In genomic region chr17:56609452-56610171, GRCm38 (mm10) we compare ENCODE assay signal across 8 mouse cellular contexts. TPM values are rescaled to one million over a fixed set of nuclear protein-coding genes. Genes with fewer than 3 reads are reported as not detected.
DNase-seq lines count a peak whose midpoint lies in the region; ATAC-seq and TF ChIP-seq lines count a peak whose summit lies in the region.

TSS of gene 2410015M20Rik (minus strand) at chr17:56609771.

- peaks cover 33% of the 10 kb centered on the region for H3K36me3 ChIP-seq in C2C12 (ENCODE audit: control insufficient read depth, insufficient read depth)
- H3K36me3 ChIP-seq in erythroblast, embryonic 14.5 days (ENCODE audit: control insufficient read depth), result peaks cover 53% of the 10 kb centered on the region
- H3K36me3 ChIP-seq in heart, embryonic 11.5 days (ENCODE audit: control insufficient read depth, insufficient read depth, low read length), result peaks cover 26% of the 10 kb centered on the region
- peaks cover 30% of the 10 kb centered on the region for H3K36me3 ChIP-seq in kidney, embryonic 16.5 days (ENCODE audit: insufficient read depth, low read length)
- H3K36me3 ChIP-seq in liver, adult 2 months (ENCODE audit: control insufficient read depth, insufficient read depth, low read length), result peaks cover 11% of the 10 kb centered on the region
- peaks cover 25% of the 10 kb centered on the region for H3K36me3 ChIP-seq in myocyte (ENCODE audit: control insufficient read depth, insufficient read depth)
- peaks cover 3% of the 10 kb centered on the region for H3K36me3 ChIP-seq in splenic B cell, adult 2 months (ENCODE audit: control insufficient read depth, insufficient read depth, low read length, poor library complexity, severe bottlenecking)

- H3K27ac ChIP-seq in heart, embryonic 11.5 days (ENCODE audit: low read depth, low read length), result peak within 1 kb of the TSS; percentile 74
- H3K27ac ChIP-seq in kidney, embryonic 16.5 days (ENCODE audit: low read length), result peak within 1 kb of the TSS; percentile 73
- peak within 1 kb of the TSS; percentile 90 for H3K27ac ChIP-seq in liver, adult 2 months (replicated peaks; ENCODE audit: insufficient read depth, low read depth, low read length)

- peak; percentile 84 for ATAC-seq in heart, embryonic 11.5 days (replicated peaks; ENCODE audit: insufficient number of reproducible peaks, low FRiP score, low TSS enrichment)
- ATAC-seq in kidney, embryonic 16.5 days (ENCODE audit: low FRiP score, low TSS enrichment), result peak; percentile 90

- no peaks in the 10 kb centered on the region for H3K9me3 ChIP-seq in erythroblast, embryonic 14.5 days (ENCODE audit: control insufficient read depth, low read length)
- no peaks in the 10 kb centered on the region for H3K9me3 ChIP-seq in heart, embryonic 11.5 days (replicated peaks; ENCODE audit: control insufficient read depth, low read length)
- H3K9me3 ChIP-seq in kidney, embryonic 16.5 days (ENCODE audit: low read length), result no peaks in the 10 kb centered on the region

- H3ac ChIP-seq in C2C12 (ENCODE audit: control insufficient read depth, insufficient read length, low read depth) (peak within 1 kb of the TSS; percentile 93), myocyte (ENCODE audit: control insufficient read depth, insufficient read length) (peak within 1 kb of the TSS; percentile 5)

- TF ChIP-seq CTCF in C2C12 (IDR thresholded peaks at IDR 0.05; ENCODE audit: control insufficient read depth, insufficient read depth, insufficient read length), result peak; percentile 11
- TF ChIP-seq CTCF in brain, embryonic 14.5 days (IDR thresholded peaks at IDR 0.05; ENCODE audit: borderline replicate concordance, extremely low read depth, insufficient read depth, insufficient read length), result peak; percentile 55; the same call in 1 of the 2 replicates
- TF ChIP-seq CTCF in liver, adult 2 months (IDR thresholded peaks at IDR 0.05; ENCODE audit: low read depth, low read length), result peak; percentile 51

- peaks cover 12% of the 10 kb centered on the region for H3K79me3 ChIP-seq in C2C12 (ENCODE audit: low read depth)

- under 1% methylated on average over 44 of the region's 44 CpGs for WGBS in heart, embryonic 11.5 days (ENCODE audit: insufficient replicate concordance)
- WGBS in kidney, embryonic 16.5 days, result under 1% methylated on average over 44 of the region's 44 CpGs
- WGBS in liver, adult 2 months, result 0% methylated on average over 44 of the region's 44 CpGs

- H3K4me1 ChIP-seq in erythroblast, embryonic 14.5 days (ENCODE audit: control insufficient read depth), result peaks cover 66% of the 10 kb centered on the region
- peaks cover 25% of the 10 kb centered on the region for H3K4me1 ChIP-seq in heart, embryonic 11.5 days (ENCODE audit: control insufficient read depth, insufficient read depth, low read length)
- peaks cover 27% of the 10 kb centered on the region for H3K4me1 ChIP-seq in kidney, embryonic 16.5 days (ENCODE audit: insufficient read depth, low read length)
- peaks cover 16% of the 10 kb centered on the region for H3K4me1 ChIP-seq in liver, adult 2 months (ENCODE audit: control insufficient read depth, insufficient read depth, low read length)

- H3K79me2 ChIP-seq in C2C12 (ENCODE audit: control insufficient read depth, insufficient read depth) (peaks cover 48% of the 10 kb centered on the region), myocyte (ENCODE audit: control insufficient read depth, insufficient read depth) (peaks cover 30% of the 10 kb centered on the region)
- H3K79me2 ChIP-seq in liver, adult 2 months (ENCODE audit: control insufficient read depth, insufficient read depth, low read length), result peaks cover 15% of the 10 kb centered on the region; the same call in 1 of the 2 replicates

- peak within 1 kb of the TSS; percentile 88 for H3K9ac ChIP-seq in heart, embryonic 11.5 days (ENCODE audit: low read depth, low read length)
- peak within 1 kb of the TSS; percentile 77 for H3K9ac ChIP-seq in kidney, embryonic 16.5 days (replicated peaks; ENCODE audit: low read length)
- H3K9ac ChIP-seq in liver, adult 2 months (ENCODE audit: low read depth, low read length), result peak within 1 kb of the TSS; percentile 91

- peak; percentile 99 for DNase-seq in brain, embryonic 14.5 days (ENCODE audit: low read depth)
- peak; percentile 98 for DNase-seq in liver, adult 2 months (ENCODE audit: extremely low read depth, low read depth, low spot score)
- DNase-seq in splenic B cell, adult 2 months (ENCODE audit: low read depth, low spot score), result peak; percentile 97

- TF ChIP-seq POLR2A in brain, embryonic 14.5 days (IDR thresholded peaks at IDR 0.05; ENCODE audit: borderline replicate concordance, extremely low read depth, insufficient read depth, insufficient read length, poor library complexity, severe bottlenecking), result peak; percentile 21; the same call in 1 of the 2 replicates
- TF ChIP-seq POLR2A in liver, adult 2 months (IDR thresholded peaks at IDR 0.05; ENCODE audit: extremely low read depth, insufficient read depth, low read length), result peak; percentile 79
- peak; percentile 89 for TF ChIP-seq POLR2A in myocyte (IDR thresholded peaks at IDR 0.05; ENCODE audit: insufficient read length, low read depth)

- H3K4me2 ChIP-seq in heart, embryonic 11.5 days, result peak within 1 kb of the TSS; percentile 71
- peak within 1 kb of the TSS; percentile 72 for H3K4me2 ChIP-seq in kidney, embryonic 16.5 days (replicated peaks; ENCODE audit: low read depth, low read length)
- H3K4me2 ChIP-seq in myocyte (ENCODE audit: low read depth), result peak within 1 kb of the TSS; percentile 93

- H3K4me3 ChIP-seq in C2C12 (ENCODE audit: insufficient read depth, poor library complexity, severe bottlenecking) (peak within 1 kb of the TSS; percentile 42), myocyte (peak within 1 kb of the TSS; percentile 92)
- H3K4me3 ChIP-seq in erythroblast, embryonic 14.5 days (replicated peaks), result peak within 1 kb of the TSS; percentile 80
- H3K4me3 ChIP-seq in heart, embryonic 11.5 days (ENCODE audit: low read depth, low read length), result peak within 1 kb of the TSS; percentile 75
- H3K4me3 ChIP-seq in kidney, embryonic 16.5 days (ENCODE audit: low read length), result peak within 1 kb of the TSS; percentile 66
- peak within 1 kb of the TSS; percentile 83 for H3K4me3 ChIP-seq in liver, adult 2 months (ENCODE audit: insufficient read depth, low read depth, low read length)

- H3K27me3 ChIP-seq in C2C12 (ENCODE audit: control insufficient read depth, insufficient read depth, insufficient read length) (no peaks in the 10 kb centered on the region), myocyte (ENCODE audit: control insufficient read depth, insufficient read depth, insufficient read length) (no peaks in the 10 kb centered on the region)
- no peaks in the 10 kb centered on the region for H3K27me3 ChIP-seq in erythroblast, embryonic 14.5 days (ENCODE audit: control insufficient read depth)
- no peaks in the 10 kb centered on the region for H3K27me3 ChIP-seq in heart, embryonic 11.5 days (ENCODE audit: control insufficient read depth, insufficient read depth, low read length)
- no peaks in the 10 kb centered on the region for H3K27me3 ChIP-seq in kidney, embryonic 16.5 days (ENCODE audit: insufficient read depth, low read length)
- H3K27me3 ChIP-seq in liver, adult 2 months (ENCODE audit: control insufficient read depth, insufficient read depth, low read length), result no peaks in the 10 kb centered on the region
- no peaks in the 10 kb centered on the region for H3K27me3 ChIP-seq in splenic B cell, adult 2 months (ENCODE audit: control insufficient read depth, insufficient read depth, low read length, poor library complexity, severe bottlenecking)

TF ChIP-seq in C2C12, 6 proteins besides CTCF, POLR2A, EP300 and RAD21:
- TF ChIP-seq USF1 (IDR thresholded peaks at IDR 0.05; ENCODE audit: low read depth) (peak; percentile 72), MYOG (IDR thresholded peaks at IDR 0.05; ENCODE audit: control insufficient read depth, extremely low read depth, insufficient read length) (no peak)
TF ChIP-seq in C2C12: peak in this region for 1.

TF ChIP-seq in myocyte, 11 proteins besides CTCF, POLR2A, EP300 and RAD21:
- peak; percentile 87 for TF ChIP-seq POLR2AphosphoS2 (IDR thresholded peaks at IDR 0.05; ENCODE audit: insufficient read length, low read depth)
- no peak for TF ChIP-seq MAX (IDR thresholded peaks at IDR 0.05; ENCODE audit: low read depth)
- TF ChIP-seq SRF (IDR thresholded peaks at IDR 0.05; ENCODE audit: control insufficient read depth, insufficient read length, low read depth), result peak; percentile 97
- peak; percentile 30 for TF ChIP-seq USF1 (IDR thresholded peaks at IDR 0.05; ENCODE audit: low read depth)
TF ChIP-seq in myocyte: peak in this region for 3.

RNA-seq across cellular contexts. Expression of gene 2410015M20Rik, which starts in this region (rescaled TPM):
- 250 TPM for polyA plus RNA-seq in C2C12 (2012; fragmentation: generic; extraction: Trizol)
- polyA plus RNA-seq in brain, embryonic 14.5 days (2012; rRNA removed), result 101 and 119 TPM in 2 replicates
- 21.4 and 25.5 TPM in 2 replicates for polyA plus RNA-seq in erythroblast, embryonic 14.5 days (2012)
- polyA plus RNA-seq in heart, embryonic 11.5 days (2014; fragmentation: Nextera tagmentation; extraction: Ambion mirVana), result 284 and 290 TPM in 2 replicates
- polyA plus RNA-seq in kidney, embryonic 16.5 days (2015; fragmentation: Nextera tagmentation; extraction: Ambion mirVana), result 242 and 284 TPM in 2 replicates
- total RNA-seq in liver, adult 2 months (2014; rRNA removed), result 201 and 208 TPM in 2 replicates
- 214 and 259 TPM in 2 replicates for polyA plus RNA-seq in liver, adult 2 months (2012; rRNA removed)
- 587 TPM for polyA plus RNA-seq in myocyte (2012; fragmentation: generic; extraction: Trizol)

Comparison
In these comparisons a context has a peak if more than half of its experiments do, and no peak if none do; other contexts are left out.
1. Peak in every context shown above with its lines: DNase-seq, ATAC-seq, H3K4me3 ChIP-seq and H3K27ac ChIP-seq.
2. H3K4me3 ChIP-seq: peak in every context shown above with its lines; median percentile 92 in myocyte; 83 in liver, adult 2 months; 80 in erythroblast, embryonic 14.5 days; 75 in heart, embryonic 11.5 days; 66 in kidney, embryonic 16.5 days; 42 in C2C12.
3. POLR2A ChIP-seq: peak in every context shown above with its lines; median percentile 89 in myocyte; 79 in liver, adult 2 months; 21 in brain, embryonic 14.5 days.